Mouse (Mus musculus): ENCODE measurements around the gene Magi3.

DNA sequence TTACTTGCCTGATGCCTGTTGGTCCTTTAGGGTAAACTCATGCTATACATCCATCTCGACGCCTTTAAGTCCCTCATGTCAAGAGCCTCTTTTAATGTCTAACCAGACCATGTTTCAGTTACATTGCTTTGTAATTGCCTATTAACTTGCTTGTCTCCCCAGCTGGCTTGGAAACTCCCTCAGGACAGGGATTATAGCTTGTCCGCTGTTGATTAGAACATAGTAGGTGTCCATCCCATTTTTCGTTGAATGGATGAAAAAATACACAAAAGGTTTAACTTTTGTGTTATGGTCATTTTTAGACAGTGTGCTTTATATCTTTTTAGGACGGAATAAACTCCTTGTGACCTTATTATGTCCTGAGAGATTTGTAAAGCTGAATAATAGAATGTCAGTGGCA, 40.0 kb upstream of the Magi3 start:
- no peak for TF ChIP-seq CTCF (IDR thresholded peaks at IDR 0.05; ENCODE audit: borderline replicate concordance, control insufficient read depth, extremely low read depth, insufficient read depth, low read length, poor library complexity)
- no peak for TF ChIP-seq POLR2A (IDR thresholded peaks at IDR 0.05; ENCODE audit: control insufficient read depth, extremely low read depth, insufficient read depth, low read length, poor library complexity)

Data from thymus, adult 2 months (tissue).